Mouse (Mus musculus): ENCODE results near the gene Fmn2.

- TF ChIP-seq CTCF (IDR thresholded peaks at IDR 0.05; ENCODE audit: control insufficient read depth, insufficient read depth, insufficient replicate concordance, low read depth, low read length) (no peak), POLR2A (IDR thresholded peaks at IDR 0.05; ENCODE audit: control insufficient read depth, low read depth, low read length) (no peak)
Observed at GRCm38 (mm10) chr1:174654565-174654964, 152.9 kb downstream of the Fmn2 start.

Measured in testis, adult 2 months (tissue).